In genomic region chr2:73463431-73464194, GRCm38 (mm10) we compare ENCODE assay signal across 7 mouse cellular contexts.
DNase-seq lines count a peak whose midpoint lies in the region; ATAC-seq and TF ChIP-seq lines count a peak whose summit lies in the region.

No protein-coding gene starts in this region.

- DNase-seq in frontal cortex, postnatal 36 days (ENCODE audit: low spot score in 2 of 2): no peak
- no peak for DNase-seq in frontal cortex, postnatal 14 days (ENCODE audit: low spot score in 2 of 2)
- DNase-seq in spleen, postnatal 10 days (ENCODE audit: low spot score in 2 of 2): no peak

- no peak overlapping the region for H3ac ChIP-seq in C2C12 (ENCODE audit: control insufficient read depth, insufficient read length, low read depth)

- ATAC-seq in CD4-positive, CD25-positive, alpha-beta regulatory T cell, adult 4 months: peak; percentile 74
- ATAC-seq in heart, embryonic 11.5 days (replicated peaks; ENCODE audit: insufficient number of reproducible peaks, low FRiP score, low TSS enrichment): no peak

- 23% methylated on average over 7 of the region's 7 CpGs for WGBS in heart, embryonic 11.5 days (ENCODE audit: insufficient replicate concordance)

- H3K9ac ChIP-seq in heart, embryonic 11.5 days (ENCODE audit: low read depth, low read length): 0 out of 2 replicates have a peak overlapping the region, but pooled peaks have one; percentile 34

- peaks cover 33% of the 10 kb centered on the region for H3K79me3 ChIP-seq in C2C12 (ENCODE audit: low read depth)

- H3K36me3 ChIP-seq in C2C12 (ENCODE audit: control insufficient read depth, insufficient read depth): peaks cover 10% of the 10 kb centered on the region
- H3K36me3 ChIP-seq in heart, embryonic 11.5 days (ENCODE audit: control insufficient read depth, insufficient read depth, low read length): no peaks in the 10 kb centered on the region
- H3K36me3 ChIP-seq in megakaryocyte, embryonic 14.5 days (replicated peaks; ENCODE audit: low read length): peaks cover 76% of the 10 kb centered on the region

- TF ChIP-seq CTCF in C2C12 (IDR thresholded peaks at IDR 0.05; ENCODE audit: control insufficient read depth, insufficient read depth, insufficient read length): no peak

- H3K27me3 ChIP-seq in C2C12 (ENCODE audit: control insufficient read depth, insufficient read depth, insufficient read length): no peaks in the 10 kb centered on the region
- no peaks in the 10 kb centered on the region for H3K27me3 ChIP-seq in heart, embryonic 11.5 days (ENCODE audit: control insufficient read depth, insufficient read depth, low read length)
- no peaks in the 10 kb centered on the region for H3K27me3 ChIP-seq in megakaryocyte, embryonic 14.5 days (replicated peaks)

- peak overlapping the region; percentile 41 for H3K27ac ChIP-seq in heart, embryonic 11.5 days (ENCODE audit: low read depth, low read length)

- peaks cover 91% of the 10 kb centered on the region for H3K79me2 ChIP-seq in C2C12 (ENCODE audit: control insufficient read depth, insufficient read depth)

- H3K4me3 ChIP-seq in C2C12 (ENCODE audit: insufficient read depth, poor library complexity, severe bottlenecking): no peak overlapping the region
- no peak overlapping the region for H3K4me3 ChIP-seq in heart, embryonic 11.5 days (ENCODE audit: low read depth, low read length)
- H3K4me3 ChIP-seq in megakaryocyte, embryonic 14.5 days (replicated peaks): peak overlapping the region; percentile 84

- H3K4me1 ChIP-seq in heart, embryonic 11.5 days (ENCODE audit: control insufficient read depth, insufficient read depth, low read length): peaks cover 15% of the 10 kb centered on the region
- H3K4me1 ChIP-seq in megakaryocyte, embryonic 14.5 days: peaks cover 100% of the 10 kb centered on the region

- H3K9me3 ChIP-seq in heart, embryonic 11.5 days (replicated peaks; ENCODE audit: control insufficient read depth, low read length): no peaks in the 10 kb centered on the region
- no peaks in the 10 kb centered on the region for H3K9me3 ChIP-seq in megakaryocyte, embryonic 14.5 days

- no peak overlapping the region for H3K4me2 ChIP-seq in heart, embryonic 11.5 days

TF ChIP-seq in C2C12, 6 proteins besides CTCF, POLR2A, EP300 and RAD21:
- TF ChIP-seq MAX (IDR thresholded peaks at IDR 0.05) (no peak), MYOD1 (IDR thresholded peaks at IDR 0.05; ENCODE audit: control insufficient read depth, insufficient read length, low read depth) (peak; percentile 57)
